33 mouse cellular contexts compared by ENCODE assay signal in genomic region chr2:36073781-36074180, GRCm38 (mm10). TPM values are rescaled to one million over a fixed set of nuclear protein-coding genes. Genes with fewer than 3 reads are reported as not detected.
DNase-seq lines count a peak whose midpoint lies in the region; ATAC-seq lines count a peak whose summit lies in the region.
"Had no signal": no experiment of that assay in that cellular context is flagged by ENCODE, and none has a peak within 500 bp of the region (broad histone marks: within the 10 kb centered on the region; RNA-seq: fewer than 3 reads in every experiment).

No protein-coding gene starts in this region.

- no peak overlapping the region for H3K4me2 ChIP-seq in forebrain, embryonic 15.5 days (replicated peaks)
- H3K4me2 ChIP-seq: embryonic facial prominence, embryonic 12.5 days; hindbrain, embryonic 12.5 days; intestine, embryonic 15.5 days; limb, embryonic 12.5 days; liver, embryonic 12.5 days; midbrain, embryonic 13.5 days; neural tube, embryonic 15.5 days had no signal

- 60% methylated on average over 3 of the region's 3 CpGs for WGBS in forebrain, embryonic 15.5 days

- intact Hi-C loops in gastrocnemius, postnatal 14 days (cut with DNase I; ENCODE audit: low total_unique reads), result no loop called here

- H3K36me3 ChIP-seq in forebrain, embryonic 15.5 days, result no peaks in the 10 kb centered on the region
- H3K36me3 ChIP-seq: embryonic facial prominence, embryonic 12.5 days; G1E; hindbrain, embryonic 12.5 days; intestine, embryonic 15.5 days; limb, embryonic 12.5 days; liver, embryonic 12.5 days; midbrain, embryonic 13.5 days; neural tube, embryonic 15.5 days had no signal

- DNase-seq in adrenal gland, adult 2 months, result peak; percentile 24
- no peak for DNase-seq in adrenal gland, adult 8-10 months
- peak; percentile 22 for DNase-seq in gastrocnemius, postnatal 25 days
- DNase-seq in gastrocnemius, postnatal 14 days, result no peak
- DNase-seq in kidney, adult 9 months, result peak; percentile 13
- DNase-seq in kidney, adult 18-20 months, result no peak
- peak; percentile 6 for DNase-seq in adrenal gland, postnatal 25 days
- DNase-seq: cerebellum, adult 11-12 months; cerebellum, adult 9-11 months; embryo, embryonic 11 days; kidney, postnatal 14 days; liver, postnatal 0 days; lung, postnatal 36 days; retina, postnatal 1 day; right cerebral cortex, postnatal 14 days; thymus, adult 18-20 months; thymus, postnatal 25 days had no signal

- no peaks in the 10 kb centered on the region for H3K9me3 ChIP-seq in forebrain, embryonic 15.5 days
- H3K9me3 ChIP-seq: embryonic facial prominence, embryonic 12.5 days; G1E; hindbrain, embryonic 12.5 days; intestine, embryonic 15.5 days; limb, embryonic 12.5 days; liver, embryonic 12.5 days; megakaryocyte, embryonic 14.5 days; midbrain, embryonic 13.5 days; neural tube, embryonic 15.5 days had no signal

- peaks cover 12% of the 10 kb centered on the region for H3K4me1 ChIP-seq in forebrain, embryonic 15.5 days
- H3K4me1 ChIP-seq: liver, embryonic 12.5 days had no signal

- H3K27ac ChIP-seq in forebrain, embryonic 15.5 days (replicated peaks), result no peak overlapping the region
- H3K27ac ChIP-seq: embryonic facial prominence, embryonic 12.5 days; hindbrain, embryonic 12.5 days; hindbrain, postnatal 0 days; intestine, embryonic 15.5 days; left cerebral cortex, adult 2 months; limb, embryonic 12.5 days; liver, embryonic 12.5 days; midbrain, embryonic 13.5 days; neural tube, embryonic 15.5 days had no signal

- ATAC-seq in forebrain, embryonic 15.5 days (replicated peaks), result no peak
- ATAC-seq: forebrain, embryonic 14.5 days; hindbrain, postnatal 0 days; intestine, embryonic 15.5 days; liver, embryonic 12.5 days; liver, postnatal 0 days; midbrain, embryonic 13.5 days had no signal

- no peak overlapping the region for H3K4me3 ChIP-seq in forebrain, embryonic 15.5 days
- H3K4me3 ChIP-seq: embryonic facial prominence, embryonic 12.5 days; hindbrain, embryonic 12.5 days; intestine, embryonic 15.5 days; left cerebral cortex, adult 2 months; limb, embryonic 12.5 days; liver, embryonic 12.5 days; megakaryocyte, embryonic 14.5 days; midbrain, embryonic 13.5 days; neural tube, embryonic 15.5 days had no signal

- H3K9ac ChIP-seq in forebrain, embryonic 15.5 days (replicated peaks), result no peak overlapping the region
- H3K9ac ChIP-seq: embryonic facial prominence, embryonic 12.5 days; hindbrain, embryonic 12.5 days; intestine, embryonic 15.5 days; limb, embryonic 12.5 days; liver, embryonic 12.5 days; liver, postnatal 0 days; midbrain, embryonic 13.5 days; neural tube, embryonic 15.5 days had no signal

- no peaks in the 10 kb centered on the region for H3K27me3 ChIP-seq in forebrain, embryonic 15.5 days
- H3K27me3 ChIP-seq: embryonic facial prominence, embryonic 12.5 days; hindbrain, embryonic 12.5 days; limb, embryonic 12.5 days; midbrain, embryonic 13.5 days; neural tube, embryonic 15.5 days had no signal

RNA-seq across cellular contexts. Expression of gene Morn5, which starts 24.5 kb away (rescaled TPM):
- not detected for total RNA-seq in adrenal gland, adult 2 months (2021)
- polyA plus RNA-seq in adrenal gland, adult 2 months (2012; rRNA removed), result 0.33 TPM in 1 of 2 replicates, not detected in the other
- 1 to 10 TPM in 1 of 4 experiments, under 1 TPM in 3; 0.38 to 1.2 (median 0.57) TPM for total RNA-seq in adrenal gland, adult 8-10 months (2022)
- not detected for total RNA-seq in gastrocnemius, postnatal 25 days (2021)
- total RNA-seq in gastrocnemius, postnatal 14 days (2021), result not detected
- total RNA-seq in adrenal gland, postnatal 25 days (2021), result not detected in 2 replicates
- 1.7 and 2.5 TPM in 2 replicates for polyA plus RNA-seq in forebrain, embryonic 15.5 days (2015; fragmentation: Nextera tagmentation; extraction: Ambion mirVana)
- total RNA-seq: gastrocnemius, adult 8-10 months; heart, postnatal 14 days; hindbrain, postnatal 0 days had no signal
- polyA plus RNA-seq: G1E; heart, embryonic 14.5 days; limb, embryonic 12.5 days; liver, postnatal 0 days had no signal

RNA-seq across cellular contexts. Expression of gene Ndufa8, which starts 24.6 kb away (rescaled TPM):
- 100 to 1,000 TPM; 192 to 258 TPM for total RNA-seq in adrenal gland, adult 2 months (2021)
- polyA plus RNA-seq in adrenal gland, adult 2 months (2012; rRNA removed), result 42.9 and 48.8 TPM in 2 replicates
- total RNA-seq in adrenal gland, adult 8-10 months (2022), result 100 to 1,000 TPM; 128 to 194 (median 170) TPM
- total RNA-seq in gastrocnemius, postnatal 25 days (2021), result 100 to 1,000 TPM; 390 to 396 TPM
- 100 to 1,000 TPM; 328 to 375 TPM for total RNA-seq in gastrocnemius, postnatal 14 days (2021)
- 178 and 189 TPM in 2 replicates for total RNA-seq in adrenal gland, postnatal 25 days (2021)
- 259 and 263 TPM in 2 replicates for polyA plus RNA-seq in forebrain, embryonic 15.5 days (2015; fragmentation: Nextera tagmentation; extraction: Ambion mirVana)

RNA-seq across cellular contexts. Expression of gene Lhx6, which starts 31.4 kb away (rescaled TPM):
- 1 to 10 TPM; 2.0 to 2.3 TPM for total RNA-seq in adrenal gland, adult 2 months (2021)
- 3.4 and 5.2 TPM in 2 replicates for polyA plus RNA-seq in adrenal gland, adult 2 months (2012; rRNA removed)
- 1 to 10 TPM in 2 of 4 experiments, under 1 TPM in 2; 0.49 to 2.2 (median 1.2) TPM for total RNA-seq in adrenal gland, adult 8-10 months (2022)
- total RNA-seq in gastrocnemius, postnatal 25 days (2021), result 1 to 10 TPM; 3.7 to 4.0 TPM
- 1 to 10 TPM; 3.6 to 4.5 TPM for total RNA-seq in gastrocnemius, postnatal 14 days (2021)
- 1.8 and 2.6 TPM in 2 replicates for total RNA-seq in adrenal gland, postnatal 25 days (2021)
- 36.3 and 36.8 TPM in 2 replicates for polyA plus RNA-seq in forebrain, embryonic 15.5 days (2015; fragmentation: Nextera tagmentation; extraction: Ambion mirVana)
- polyA plus RNA-seq: G1E had no signal

Comparison
In these comparisons a context has a peak if more than half of its experiments do, and no peak if none do; other contexts are left out.
1. DNase-seq: peak in adrenal gland, adult 2 months (single experiment), gastrocnemius, postnatal 25 days (single experiment), kidney, adult 9 months (single experiment) and adrenal gland, postnatal 25 days (single experiment); none in adrenal gland, adult 8-10 months (single experiment), gastrocnemius, postnatal 14 days (single experiment) and kidney, adult 18-20 months (single experiment).